Mouse (Mus musculus) forebrain, embryonic 11.5 days (tissue): ENCODE results near the gene Gm19965. TPM values are rescaled to one million over a fixed set of nuclear protein-coding genes. Genes with fewer than 3 reads are reported as not detected.

Experiments
- ATAC-seq: fragments of 200-750 bp; cut with Nextera tagmentation; replicated peaks from 2 replicates; pipeline ENCODE4 v1.8.0; 2017; ENCODE audit warnings: moderate TSS enrichment; ENCODE audit not compliant: low FRiP score
- DNase-seq: peaks from one replicate; pipeline ENCODE4 v3.0.0-alpha.2; 2017; ENCODE audit warnings: low spot score
- H3K27ac ChIP-seq: fragments of 300-500 bp; sonication (generic); 2 replicates; pipeline ENCODE4 v1.5.1; 2014; ENCODE audit warnings: low read depth, low read length
- H3K27me3 ChIP-seq: fragments of 300-500 bp; sonication (generic); 2 replicates; pipeline ENCODE4 v1.6.1; 2014; ENCODE audit warnings: mild to moderate bottlenecking, low read length, mixed read lengths; ENCODE audit not compliant: control insufficient read depth, insufficient read depth
- H3K36me3 ChIP-seq: fragments of 300-500 bp; sonication (generic); 2 replicates; pipeline ENCODE4 v1.6.1; 2014; ENCODE audit warnings: mild to moderate bottlenecking, low read length, moderate library complexity, mixed read lengths; ENCODE audit not compliant: control insufficient read depth, insufficient read depth
- H3K4me1 ChIP-seq: fragments of 300-500 bp; sonication (generic); replicated peaks from 2 replicates; pipeline ENCODE4 v1.6.1; 2014; ENCODE audit warnings: low read length, mixed read lengths; ENCODE audit not compliant: control insufficient read depth, insufficient read depth
- H3K4me2 ChIP-seq: fragments of 300-500 bp; sonication (generic); 2 replicates; pipeline ENCODE4 v1.6.1; 2014; ENCODE audit warnings: low read depth, mild to moderate bottlenecking, low read length, moderate library complexity, mixed read lengths; ENCODE audit not compliant: severe bottlenecking
- H3K4me3 ChIP-seq: fragments of 300-500 bp; sonication (generic); 2 replicates; pipeline ENCODE4 v1.5.1; 2014; ENCODE audit warnings: low read depth, low read length
- H3K9ac ChIP-seq: fragments of 300-500 bp; sonication (generic); 2 replicates; pipeline ENCODE4 v1.6.1; 2014; ENCODE audit warnings: low read length
- H3K9me3 ChIP-seq: fragments of 300-500 bp; sonication (generic); 2 replicates; pipeline ENCODE4 v1.6.1; 2016; ENCODE audit warnings: low read length, mixed read lengths; ENCODE audit not compliant: control insufficient read depth
- WGBS: fragments of 180-500 bp; shearing (Covaris S2); extraction: QIAGEN DNeasy Blood & Tissue Kit; methylation state at CpG from one replicate; pipeline ENCODE4 v1.1.7; 2014; 5-methylcytosine and 5-hydroxymethylcytosine counted together
- polyA plus RNA-seq: library from polyadenylated mRNA; unstranded; fragments of >200 nt; fragmentation: Nextera tagmentation; extraction: Ambion mirVana; gene quantifications from 2 replicates; pipeline ENCODE4 v1.2.1, GENCODE M21; 2014

Gene Gm19965
- not detected in 2 replicates for polyA plus RNA-seq

DNA sequence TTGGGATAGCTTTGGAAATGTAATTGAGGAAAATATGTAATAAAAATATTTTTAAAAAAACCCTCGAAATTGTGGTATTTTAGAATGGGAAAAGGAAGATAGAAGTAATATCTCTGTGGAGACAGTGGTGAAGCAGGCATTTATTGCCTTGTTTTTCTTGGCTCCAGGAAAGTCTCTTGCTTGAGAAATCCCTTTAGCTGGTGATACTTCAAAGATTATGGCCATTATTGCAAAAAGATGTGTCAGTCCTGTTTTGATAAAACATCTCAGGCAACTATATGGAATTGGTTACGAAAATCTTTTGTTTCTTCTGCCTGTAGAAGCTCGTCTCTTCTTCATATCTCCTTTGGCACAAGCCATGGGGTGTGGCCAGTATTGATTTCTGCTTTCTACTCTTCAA, at the start of gene Gm19965:
Gm19965 (plus strand) TSS at position 301 of the 400 bp plus-strand sequence.
- no peak for DNase-seq
- ATAC-seq: no peak

DNA sequence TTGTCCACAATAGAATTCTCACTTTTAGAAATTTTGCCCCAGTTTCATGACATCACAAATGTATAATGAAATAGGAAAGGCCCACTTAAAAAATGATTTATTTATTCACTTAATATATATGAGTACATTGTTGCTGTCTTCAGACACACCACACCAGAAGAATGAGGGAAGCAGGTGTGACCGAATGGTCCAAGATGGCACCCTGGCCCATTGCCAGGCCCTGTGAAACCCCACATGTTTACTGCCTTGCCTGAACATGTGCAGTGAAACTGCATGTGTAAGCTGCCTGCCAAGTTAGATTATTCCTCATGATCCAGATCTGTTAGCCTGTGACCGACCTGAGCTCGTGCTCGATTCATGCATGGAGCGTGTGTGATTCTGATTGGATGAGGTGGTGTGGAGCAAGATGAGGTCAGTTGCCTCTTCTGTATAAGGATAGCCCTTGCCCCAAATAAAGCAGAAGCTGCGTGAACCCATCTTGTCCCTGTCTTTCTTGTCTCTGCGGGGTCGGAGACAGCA, 20.3 kb upstream of the Gm19965 start:
- 0 out of 2 replicates have a peak, but pooled peaks have one; percentile 18 for ATAC-seq
- no peaks in the 10 kb centered on the region for H3K36me3 ChIP-seq
- no peak overlapping the region for H3K27ac ChIP-seq
- no peak overlapping the region for H3K4me2 ChIP-seq
- DNase-seq: no peak
- no peaks in the 10 kb centered on the region for H3K4me1 ChIP-seq
- H3K9me3 ChIP-seq: no peaks in the 10 kb centered on the region
- 93% methylated on average over 8 of the region's 8 CpGs for WGBS
- no peak overlapping the region for H3K4me3 ChIP-seq
- no peak overlapping the region for H3K9ac ChIP-seq
- H3K27me3 ChIP-seq: no peaks in the 10 kb centered on the region

More for the DNA sequence above, at the start of gene Gm19965:
- no peaks in the 10 kb centered on the region for H3K9me3 ChIP-seq
- H3K4me3 ChIP-seq: no peak within 1 kb of the TSS
- H3K4me2 ChIP-seq: no peak within 1 kb of the TSS
- no peaks in the 10 kb centered on the region for H3K27me3 ChIP-seq
- H3K9ac ChIP-seq: no peak within 1 kb of the TSS
- no peak within 1 kb of the TSS for H3K27ac ChIP-seq
- 86% methylated on average over 3 of the region's 3 CpGs for WGBS
- no peaks in the 10 kb centered on the region for H3K4me1 ChIP-seq
- no peaks in the 10 kb centered on the region for H3K36me3 ChIP-seq
